Mouse (Mus musculus) intestine, postnatal 0 days (tissue): ENCODE data around the gene Gmnn. TPM values are rescaled to one million over a fixed set of nuclear protein-coding genes. Genes with fewer than 3 reads are reported as not detected.

ENCODE experiments used
- ATAC-seq: fragments of 200-750 bp; cut with Nextera tagmentation; 2 replicates; pipeline ENCODE4 v1.8.0; 2017; ENCODE audit warnings: mild to moderate bottlenecking, moderate TSS enrichment, moderate library complexity
- H3K27ac ChIP-seq: fragments of 300-500 bp; sonication (generic); 2 replicates; pipeline ENCODE4 v1.5.1; 2014; ENCODE audit warnings: mild to moderate bottlenecking, low read depth, low read length, moderate library complexity
- H3K27me3 ChIP-seq: fragments of 300-500 bp; sonication (generic); replicated peaks from 2 replicates; pipeline ENCODE4 v1.6.1; 2014; ENCODE audit warnings: low read length, mixed read lengths; ENCODE audit not compliant: control insufficient read depth, insufficient read depth
- H3K36me3 ChIP-seq: fragments of 300-500 bp; sonication (generic); 2 replicates; pipeline ENCODE4 v1.6.1; 2014; ENCODE audit warnings: mild to moderate bottlenecking, moderate library complexity; ENCODE audit not compliant: control insufficient read depth, insufficient read depth
- H3K4me1 ChIP-seq: fragments of 300-500 bp; sonication (generic); replicated peaks from 2 replicates; pipeline ENCODE4 v1.6.1; 2014; ENCODE audit warnings: antibody characterized with exemption, low read length, mixed read lengths; ENCODE audit not compliant: control insufficient read depth, insufficient read depth
- H3K4me2 ChIP-seq: fragments of 300-500 bp; sonication (generic); replicated peaks from 2 replicates; pipeline ENCODE4 v1.6.1; 2014; ENCODE audit warnings: low read depth, mild to moderate bottlenecking, moderate library complexity
- H3K4me3 ChIP-seq: fragments of 300-500 bp; sonication (generic); 2 replicates; pipeline ENCODE4 v1.5.1; 2014; ENCODE audit warnings: low read depth, low read length
- H3K9ac ChIP-seq: fragments of 300-500 bp; sonication (generic); 2 replicates; pipeline ENCODE4 v1.6.1; 2014; ENCODE audit warnings: mild to moderate bottlenecking, low read depth, low read length
- H3K9me3 ChIP-seq: fragments of 300-500 bp; sonication (generic); 2 replicates; pipeline ENCODE4 v1.6.1; 2016; ENCODE audit warnings: mixed run types; ENCODE audit not compliant: control insufficient read depth
- CTCF ChIP-seq: sonication (generic); IDR thresholded peaks from 2 replicates; pipeline ENCODE4 v1.5.1; 2016; ENCODE audit warnings: low read depth, mild to moderate bottlenecking, control low read depth, antibody characterized with exemption, moderate library complexity
- WGBS: fragments of 180-500 bp; shearing (Covaris S2); extraction: QIAGEN DNeasy Blood & Tissue Kit; methylation state at CpG from one replicate; pipeline ENCODE4 v1.1.7; 2014; 5-methylcytosine and 5-hydroxymethylcytosine counted together
- polyA plus RNA-seq: library from polyadenylated mRNA; unstranded; fragments of >200 nt; fragmentation: Nextera tagmentation; extraction: Ambion mirVana; gene quantifications from 2 replicates; pipeline ENCODE4 v1.2.1, GENCODE M21; 2015

The Gmnn gene
- polyA plus RNA-seq, 1 experiment from 2014 or later: 50.6 TPM

DNA sequence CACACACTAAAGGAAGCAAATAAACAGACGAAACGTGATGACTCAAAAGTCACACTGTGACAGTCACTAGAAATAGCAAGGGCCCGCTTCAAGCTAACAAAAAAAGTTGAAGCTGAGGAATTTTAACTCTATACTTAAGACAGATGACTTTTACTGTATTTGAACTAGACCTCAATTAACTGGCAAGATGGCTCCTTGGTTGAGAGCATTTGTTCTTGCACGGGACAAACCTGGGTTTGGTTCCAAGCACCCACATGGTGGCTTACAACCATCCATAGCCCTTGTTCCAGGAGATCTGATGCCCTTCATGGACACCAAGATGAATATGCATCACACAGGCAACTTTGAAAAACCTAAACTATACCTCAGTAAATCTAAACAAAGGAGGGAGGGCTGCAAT lies 531 bp upstream of the Gmnn start:
- TF ChIP-seq CTCF: no peak
- Histone ChIP-seq H3K9ac (no peak overlapping the region), H3K9me3 (no peaks in the 10 kb centered on the region), H3K4me1 (no peaks in the 10 kb centered on the region), H3K4me3 (peak overlapping the region; percentile 64), H3K4me2 (peak overlapping the region; percentile 79), H3K36me3 (peaks cover 8% of the 10 kb centered on the region; the same call in 1 of the 2 replicates), H3K27me3 (no peaks in the 10 kb centered on the region), H3K27ac (no peak overlapping the region)
- 20% methylated on average over 4 of the region's 4 CpGs for WGBS
- ATAC-seq: no peak

DNA sequence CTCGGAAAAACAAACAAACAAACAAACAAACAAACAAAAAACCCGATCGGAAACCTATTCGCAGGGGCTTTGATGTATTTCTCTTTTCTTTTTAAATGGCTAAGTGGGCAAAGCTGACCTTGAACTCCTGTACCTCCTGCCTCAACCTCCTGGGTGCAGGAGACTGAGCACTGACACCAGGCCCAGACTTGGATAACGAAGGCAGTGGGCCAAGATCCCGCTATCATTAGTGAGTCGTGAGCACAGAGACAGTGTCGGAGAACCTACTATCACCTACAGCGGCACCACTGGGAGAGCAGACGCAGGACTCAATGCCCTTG lies 680 bp downstream of the Gmnn start:
- 1% methylated on average over 10 of the region's 10 CpGs for WGBS
- no peak for TF ChIP-seq CTCF
- ATAC-seq: no peak
- peaks cover 8% of the 10 kb centered on the region; the same call in 1 of the 2 replicates for H3K36me3 ChIP-seq
- no peaks in the 10 kb centered on the region for H3K27me3 ChIP-seq
- H3K4me1 ChIP-seq: no peaks in the 10 kb centered on the region
- H3K9me3 ChIP-seq: no peaks in the 10 kb centered on the region
- peak overlapping the region; percentile 79 for H3K4me2 ChIP-seq
- H3K4me3 ChIP-seq: peak overlapping the region; percentile 64
- peak overlapping the region; percentile 61 for H3K9ac ChIP-seq
- no peak overlapping the region; the same call in 1 of the 2 replicates for H3K27ac ChIP-seq

DNA sequence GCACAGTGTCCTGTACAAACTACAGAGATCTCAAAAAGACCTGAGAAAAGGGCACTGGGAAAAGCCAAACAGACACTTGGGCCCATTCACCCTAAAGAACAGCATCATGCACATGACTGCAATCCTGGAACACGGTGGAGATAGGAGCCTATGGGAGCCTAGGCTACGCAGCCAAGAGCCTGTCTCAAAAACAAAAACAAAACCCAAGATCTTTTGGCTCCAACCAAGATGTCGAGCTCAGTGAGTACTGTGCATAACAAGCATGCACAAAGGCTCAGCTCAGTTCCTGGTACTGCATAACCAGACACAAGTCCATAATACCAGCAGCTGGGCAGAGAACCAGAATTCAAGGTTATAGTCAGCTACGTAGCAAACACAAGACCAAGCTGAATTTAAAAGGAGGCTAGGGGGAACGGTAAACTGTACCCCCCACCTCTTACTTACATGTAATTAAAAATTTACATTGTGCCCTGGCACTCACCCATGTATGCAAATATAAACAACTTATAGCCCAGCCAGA lies 1.3 kb downstream of the Gmnn start:
- Histone ChIP-seq H3K9me3 (no peaks in the 10 kb centered on the region), H3K4me2 (peak overlapping the region; percentile 79; the same call in 1 of the 2 replicates), H3K27ac (no peak overlapping the region), H3K9ac (no peak overlapping the region), H3K4me1 (no peaks in the 10 kb centered on the region), H3K36me3 (peaks cover 14% of the 10 kb centered on the region; the same call in 1 of the 2 replicates), H3K27me3 (no peaks in the 10 kb centered on the region), H3K4me3 (peak overlapping the region; percentile 64)
- no peak for TF ChIP-seq CTCF
- WGBS: 42% methylated on average over 5 of the region's 5 CpGs
- no peak for ATAC-seq

DNA sequence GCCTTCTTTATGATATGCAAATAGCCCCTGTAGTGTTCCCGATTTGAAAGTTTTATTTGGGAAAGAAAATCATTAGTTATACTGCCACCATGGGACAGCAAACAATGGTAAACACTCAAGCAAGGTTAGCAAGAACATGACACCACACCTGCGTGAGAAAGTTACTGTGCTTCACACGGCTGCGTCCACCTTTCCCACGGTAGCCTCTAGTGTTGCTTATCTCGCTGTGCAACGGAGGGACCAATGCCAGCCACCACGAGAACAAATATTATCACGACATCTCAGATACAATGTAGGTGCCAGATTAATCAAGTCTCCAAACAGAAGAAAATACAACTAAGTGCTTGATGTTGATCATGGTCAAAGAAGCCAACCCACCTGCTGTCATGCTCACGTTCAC lies 2.3 kb downstream of the Gmnn start:
- no peak for TF ChIP-seq CTCF
- Histone ChIP-seq H3K36me3 (peaks cover 23% of the 10 kb centered on the region), H3K9me3 (no peaks in the 10 kb centered on the region), H3K27ac (no peak overlapping the region), H3K4me2 (no peak overlapping the region), H3K27me3 (no peaks in the 10 kb centered on the region), H3K9ac (no peak overlapping the region), H3K4me3 (no peak overlapping the region), H3K4me1 (no peaks in the 10 kb centered on the region)
- WGBS: 70% methylated on average over 10 of the region's 10 CpGs
- ATAC-seq: no peak

DNA sequence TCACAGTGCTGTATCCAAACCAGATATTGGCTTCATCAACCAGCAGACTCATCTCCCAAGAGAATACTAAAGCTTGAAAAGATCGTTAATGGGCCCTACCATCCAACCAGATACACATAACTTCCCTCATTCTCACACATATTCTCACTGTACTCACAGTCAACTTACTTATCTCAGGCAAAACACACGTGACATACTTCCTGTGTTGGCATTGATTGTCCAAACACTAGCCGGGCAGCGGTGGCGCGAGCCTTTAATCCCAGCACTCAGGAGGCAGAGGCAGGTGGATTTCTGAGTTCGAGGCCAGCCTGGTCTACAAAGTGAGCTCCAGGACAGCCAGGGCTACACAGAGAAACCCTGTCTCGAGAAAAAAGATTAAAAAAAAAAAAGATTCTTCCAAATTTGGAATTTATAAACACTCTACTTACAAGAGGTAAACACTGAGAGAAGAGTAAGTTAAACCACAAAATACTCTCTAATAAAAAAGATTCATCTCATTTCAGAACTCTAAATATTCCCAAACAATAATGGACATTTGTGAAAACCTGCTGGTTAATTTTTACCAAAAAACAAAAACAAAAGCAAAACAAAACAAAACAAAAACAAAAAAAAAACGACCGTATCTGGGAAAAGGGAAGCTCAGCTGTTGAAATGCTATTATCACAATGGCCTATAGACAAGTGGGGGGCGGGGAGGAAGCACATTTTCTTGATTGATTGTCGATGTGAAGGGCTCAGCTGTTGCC lies 3.7 kb downstream of the Gmnn start:
- H3K27me3 ChIP-seq: no peaks in the 10 kb centered on the region
- H3K27ac ChIP-seq: no peak overlapping the region
- peaks cover 32% of the 10 kb centered on the region for H3K36me3 ChIP-seq
- WGBS: 80% methylated on average over 12 of the region's 12 CpGs
- TF ChIP-seq CTCF: no peak
- H3K9ac ChIP-seq: no peak overlapping the region
- no peak for ATAC-seq
- no peaks in the 10 kb centered on the region for H3K4me1 ChIP-seq
- no peak overlapping the region for H3K4me2 ChIP-seq
- no peak overlapping the region for H3K4me3 ChIP-seq
- H3K9me3 ChIP-seq: no peaks in the 10 kb centered on the region

DNA sequence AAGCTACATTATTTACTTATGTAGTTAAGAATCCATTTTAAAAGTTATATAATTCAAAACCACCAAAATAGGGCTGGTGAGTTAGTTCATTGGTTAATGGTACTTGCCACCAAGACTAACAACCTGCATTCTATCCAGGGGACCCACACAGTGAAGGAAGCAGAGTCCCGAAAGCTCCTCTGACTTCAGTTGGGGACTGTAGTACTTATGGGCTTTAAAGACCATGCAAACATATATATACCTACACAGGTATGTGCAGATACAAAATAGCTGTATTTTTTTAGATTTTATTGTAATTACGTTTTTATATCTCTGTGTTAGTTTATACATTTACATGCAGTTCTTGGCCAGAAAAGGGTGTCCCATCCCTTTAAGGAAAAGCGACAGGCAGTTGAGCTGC lies 5.0 kb downstream of the Gmnn start:
- H3K27me3 ChIP-seq: no peaks in the 10 kb centered on the region
- no peak overlapping the region for H3K4me2 ChIP-seq
- H3K9ac ChIP-seq: no peak overlapping the region
- peaks cover 38% of the 10 kb centered on the region for H3K36me3 ChIP-seq
- H3K4me3 ChIP-seq: no peak overlapping the region
- 91% methylated on average over 3 of the region's 3 CpGs for WGBS
- no peaks in the 10 kb centered on the region for H3K4me1 ChIP-seq
- no peak overlapping the region for H3K27ac ChIP-seq
- ATAC-seq: no peak
- no peaks in the 10 kb centered on the region for H3K9me3 ChIP-seq
- TF ChIP-seq CTCF: no peak
